Mouse (Mus musculus) heart, postnatal 0 days (tissue): ENCODE results near the gene Cyp21a1.

Experiments
- CTCF ChIP-seq: IDR thresholded peaks from 2 replicates; pipeline ENCODE4 v1.5.1; 2016; ENCODE audit warnings: antibody characterized with exemption, control low read depth, low read depth
- EP300 ChIP-seq: IDR thresholded peaks from 2 replicates; pipeline ENCODE4 v1.6.1; 2016; ENCODE audit warnings: antibody characterized with exemption, low read depth

- TF ChIP-seq CTCF (no peak), EP300 (no peak)
These were observed 36.5 kb upstream of the Cyp21a1 start for GRCm38 (mm10) chr17:34840736-34841307.
